Mouse (Mus musculus): Measurements from ENCODE around the gene Flnb.

DNA sequence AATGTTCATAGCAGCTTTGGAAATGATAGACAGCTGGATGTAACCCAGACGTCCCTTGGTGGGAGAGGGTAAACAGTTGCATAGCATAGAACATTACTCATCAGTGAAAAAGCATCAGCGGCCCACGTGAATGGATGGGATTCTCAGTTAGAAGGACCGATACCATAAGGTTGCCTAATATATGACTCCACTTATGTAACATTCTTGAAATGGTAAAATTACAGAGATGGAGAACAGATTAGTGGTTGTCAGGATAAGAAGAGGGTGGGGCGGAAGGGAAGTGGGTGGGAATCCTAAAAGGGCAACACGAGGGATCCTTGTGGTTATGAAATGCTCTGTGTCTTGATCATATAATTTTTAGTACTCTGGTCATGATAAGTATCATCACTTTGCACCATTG is 62.6 kb downstream of the Flnb start:
- TF ChIP-seq POLR2A (IDR thresholded peaks at IDR 0.05; ENCODE audit: control insufficient read depth, low read depth, low read length) (no peak), CTCF (IDR thresholded peaks at IDR 0.05; ENCODE audit: control insufficient read depth, insufficient read depth, insufficient replicate concordance, low read depth, low read length) (no peak)
